Mouse (Mus musculus) naive thymus-derived CD4-positive, alpha-beta T cell, adult 2 months (primary cell): ENCODE results near the gene Crip2.

ENCODE experiments used
- DNase-seq: peaks from one replicate; pipeline ENCODE4 v3.0.0-alpha.2; 2011; ENCODE audit warnings: low read depth

Crip2 gene

DNA sequence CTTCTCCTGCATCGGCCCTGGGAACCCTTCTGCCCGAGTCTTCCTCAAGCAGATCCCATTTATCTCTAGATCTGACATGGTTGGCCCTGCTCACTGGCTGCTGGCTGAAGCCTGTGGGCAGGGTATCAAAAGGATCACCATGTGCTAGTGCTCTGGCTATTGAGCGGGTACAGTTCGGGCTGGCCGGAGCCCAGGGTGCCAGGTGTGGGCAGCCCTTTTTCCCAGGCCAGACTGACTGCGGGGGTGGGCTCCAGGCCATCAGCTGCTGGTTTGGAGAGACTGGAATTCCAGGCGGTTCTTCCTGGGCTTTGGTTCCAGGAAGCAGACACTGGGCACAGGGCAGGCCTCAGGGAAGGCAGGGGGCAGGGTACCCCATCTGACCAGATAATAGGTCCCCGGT, 7.4 kb downstream of the Crip2 start:
- no peak for DNase-seq

DNA sequence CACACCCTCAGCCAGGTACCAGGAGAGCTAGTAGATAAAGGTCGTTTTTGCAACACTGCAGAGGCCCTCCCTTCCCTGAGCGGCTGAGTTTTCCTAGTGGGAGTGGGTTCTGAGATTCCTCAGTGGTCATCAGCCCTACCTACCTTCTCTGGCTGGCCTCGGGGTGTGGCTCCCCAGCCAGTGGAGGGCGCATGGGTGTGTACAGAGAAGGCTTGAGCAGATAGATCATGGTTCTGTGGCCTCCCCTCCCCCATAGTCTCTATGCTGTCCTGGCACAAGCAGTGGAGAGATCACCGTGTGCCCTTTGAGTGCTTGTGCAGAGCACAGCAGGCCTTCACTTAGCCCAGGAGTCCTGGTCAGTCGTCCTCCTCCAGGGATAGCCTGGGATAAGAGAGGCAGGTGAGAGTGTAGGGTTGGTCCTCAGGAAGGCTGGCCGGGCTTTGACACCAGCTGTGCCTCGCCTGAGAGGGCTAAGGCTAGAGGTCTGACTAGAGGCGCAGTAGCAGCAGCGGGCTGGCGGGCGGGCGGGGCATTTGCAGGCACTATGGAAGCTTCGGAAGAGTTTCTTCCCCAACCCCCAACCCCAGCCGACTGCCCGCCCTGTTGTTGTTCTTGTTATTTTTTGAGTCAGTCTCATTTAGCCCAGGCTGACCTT, 8.5 kb downstream of the Crip2 start:
- DNase-seq: peak; percentile 53

DNA sequence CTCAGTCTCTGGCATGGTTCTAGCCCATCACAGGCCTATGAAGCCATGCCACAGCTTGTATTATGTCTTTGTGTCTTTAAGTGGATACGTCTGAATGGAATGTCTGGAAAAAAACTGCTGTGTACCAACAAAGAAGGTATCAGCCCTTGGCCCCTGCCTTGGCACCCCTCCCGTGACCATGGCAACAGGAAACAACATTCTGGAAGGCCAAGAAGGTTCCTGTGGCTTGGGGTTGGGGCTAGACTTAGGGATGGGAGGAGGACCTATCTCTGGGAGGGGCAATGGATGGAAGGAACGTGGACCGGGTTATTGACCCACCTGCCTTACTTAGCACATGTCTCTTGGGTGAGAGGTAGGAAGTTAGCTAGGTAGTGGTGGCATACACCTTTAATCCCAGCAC, 9.3 kb downstream of the Crip2 start:
- DNase-seq: no peak

DNA sequence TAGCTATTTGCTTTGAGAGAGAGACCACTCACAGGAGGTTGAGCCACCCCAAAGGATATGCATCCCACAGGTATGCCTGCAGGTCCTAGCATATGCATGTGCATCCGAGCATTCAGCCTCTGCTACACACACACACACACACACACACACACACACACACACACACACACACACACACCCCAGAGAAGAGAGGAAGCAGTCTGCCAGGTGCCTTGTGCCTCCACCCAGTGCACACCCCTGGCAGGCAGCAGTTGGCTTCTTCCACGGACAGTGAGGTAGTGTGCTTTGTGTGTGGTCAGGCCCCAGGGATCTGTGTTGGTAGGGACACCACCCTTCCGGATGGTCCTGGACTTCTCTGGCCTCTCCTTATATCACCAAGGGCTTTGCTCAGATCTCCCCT, 9.9 kb downstream of the Crip2 start:
- peak; percentile 69 for DNase-seq

DNA sequence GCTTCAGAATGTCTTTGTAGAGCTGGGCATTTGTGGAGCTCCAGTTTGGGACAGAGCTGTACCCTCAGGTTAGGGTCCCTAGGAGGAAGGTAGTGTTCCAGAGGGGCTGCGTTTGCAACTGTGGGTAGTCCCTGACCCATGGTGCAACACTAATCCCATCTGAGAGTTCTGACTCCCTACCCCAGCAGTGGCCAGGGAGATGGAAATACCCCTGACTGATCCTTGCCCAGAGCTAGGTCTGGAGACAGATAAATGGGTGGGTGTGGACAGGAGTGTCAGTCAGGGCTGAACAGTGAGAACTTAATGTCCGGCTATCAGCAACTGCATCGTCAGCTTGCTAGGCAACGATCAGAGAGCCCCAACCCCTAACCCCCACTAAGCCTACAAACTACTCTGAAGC, 10.6 kb downstream of the Crip2 start:
- no peak for DNase-seq

DNA sequence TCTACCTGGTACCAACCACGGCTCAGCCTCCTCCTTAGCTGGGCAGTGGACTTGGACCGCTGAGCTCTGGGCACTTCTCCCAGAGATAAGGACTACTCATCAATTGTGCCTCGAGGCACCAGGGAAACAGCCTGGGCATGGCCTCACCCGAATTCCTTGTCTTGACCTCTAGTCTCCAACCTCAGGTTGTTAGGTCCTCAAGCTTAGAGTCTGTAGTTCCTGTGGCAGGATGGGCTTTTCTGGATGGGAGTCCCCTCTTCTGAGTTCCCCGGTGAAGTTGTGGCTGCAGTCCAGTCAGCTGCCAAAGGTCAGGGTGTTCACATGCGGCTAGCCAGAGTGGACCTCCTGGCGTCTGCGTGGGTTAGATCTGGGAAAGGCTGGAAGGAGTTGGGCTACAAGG, 11.0 kb downstream of the Crip2 start:
- peak; percentile 22 for DNase-seq

DNA sequence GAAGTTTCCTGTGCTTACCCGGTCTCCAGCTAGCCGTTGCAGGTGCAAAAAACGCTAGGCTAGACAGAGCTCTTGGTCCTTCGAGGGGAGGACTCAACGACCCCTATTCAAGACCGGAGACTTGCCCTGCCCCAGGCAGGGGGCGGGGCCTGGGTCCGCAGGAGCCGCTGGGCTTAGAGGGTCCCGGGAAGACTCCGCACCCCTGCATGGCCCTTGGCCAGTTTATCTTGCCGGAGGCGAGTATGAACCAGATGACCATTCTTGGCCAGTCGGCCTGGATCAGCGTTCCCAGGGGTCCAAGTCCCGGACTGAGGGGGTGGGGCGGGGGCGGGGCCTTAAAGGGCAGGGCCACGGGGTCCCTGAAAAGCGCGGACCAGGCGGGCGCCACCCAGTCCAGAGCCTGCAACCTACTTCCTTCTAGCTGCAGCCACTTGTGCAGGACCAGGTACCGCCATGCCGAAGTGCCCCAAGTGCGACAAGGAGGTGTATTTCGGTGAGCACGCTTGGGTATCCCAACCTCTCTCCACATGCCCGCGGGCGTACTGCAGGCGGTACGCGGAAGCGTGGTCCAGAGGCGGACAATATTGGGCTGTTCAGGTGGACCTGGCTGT, 11.7 kb downstream of the Crip2 start:
- no peak for DNase-seq

DNA sequence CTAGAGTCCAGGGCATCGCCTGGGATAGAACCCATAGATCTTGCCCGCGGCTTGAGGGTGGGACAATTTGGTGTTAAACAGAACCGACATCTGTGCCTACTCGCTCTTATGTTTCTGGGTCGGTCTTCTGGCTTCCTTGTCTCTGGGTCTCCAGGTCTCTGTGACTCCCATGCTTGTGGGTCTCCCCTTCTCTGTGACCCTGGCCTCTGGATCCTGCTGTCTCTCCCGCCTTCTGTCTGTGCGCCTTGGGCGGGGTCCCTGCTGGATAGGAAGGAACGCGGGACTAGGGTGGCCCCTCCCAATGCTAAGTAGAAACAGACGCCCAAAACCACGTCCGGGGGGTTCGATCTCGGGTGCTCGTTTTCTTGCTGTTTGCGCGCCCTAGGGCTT, 12.2 kb downstream of the Crip2 start:
- peak; percentile 74 for DNase-seq

DNA sequence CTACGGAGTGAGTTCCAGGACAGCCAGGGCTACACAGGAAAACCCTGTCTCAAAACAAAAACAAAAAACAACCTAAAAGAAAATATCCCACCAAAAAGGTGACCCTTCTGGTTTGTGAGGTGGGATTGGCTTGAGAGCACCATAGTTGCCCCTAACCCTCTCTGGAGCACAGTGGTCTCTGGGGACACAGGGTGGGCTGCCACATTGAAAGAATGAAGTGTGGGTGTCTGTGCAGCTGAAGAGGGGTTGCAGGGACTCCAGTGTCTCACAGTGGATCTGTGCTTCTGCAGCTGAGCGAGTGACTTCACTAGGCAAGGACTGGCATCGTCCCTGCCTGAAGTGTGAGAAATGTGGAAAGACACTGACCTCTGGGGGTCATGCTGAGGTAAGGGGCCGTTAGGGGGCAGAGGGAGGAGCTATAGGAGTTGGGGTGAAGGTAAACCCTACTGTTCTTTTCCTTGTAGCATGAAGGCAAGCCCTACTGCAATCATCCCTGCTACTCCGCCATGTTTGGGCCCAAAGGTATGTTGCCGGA, 13.0 kb downstream of the Crip2 start:
- no peak for DNase-seq

DNA sequence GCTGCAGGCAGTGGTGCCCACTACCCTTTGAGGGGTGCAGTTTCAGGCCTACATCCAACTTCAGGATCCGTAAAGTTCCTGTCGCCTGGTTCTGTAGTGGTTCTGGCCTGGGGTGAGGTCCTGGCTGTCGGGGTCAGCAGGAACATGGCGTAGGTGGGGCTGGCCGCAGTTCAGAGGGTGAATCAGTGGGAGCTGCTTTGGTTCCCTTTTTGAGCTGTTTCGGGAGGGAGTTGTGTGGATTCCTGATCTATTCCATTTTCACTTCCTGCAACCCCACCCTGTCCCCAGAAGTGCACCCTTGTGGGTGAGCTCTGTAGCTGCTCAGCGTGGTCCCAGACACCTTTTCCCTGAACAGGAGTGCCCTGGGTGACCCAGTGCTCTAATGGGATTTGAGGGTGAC, 13.9 kb downstream of the Crip2 start:
- DNase-seq: no peak

DNA sequence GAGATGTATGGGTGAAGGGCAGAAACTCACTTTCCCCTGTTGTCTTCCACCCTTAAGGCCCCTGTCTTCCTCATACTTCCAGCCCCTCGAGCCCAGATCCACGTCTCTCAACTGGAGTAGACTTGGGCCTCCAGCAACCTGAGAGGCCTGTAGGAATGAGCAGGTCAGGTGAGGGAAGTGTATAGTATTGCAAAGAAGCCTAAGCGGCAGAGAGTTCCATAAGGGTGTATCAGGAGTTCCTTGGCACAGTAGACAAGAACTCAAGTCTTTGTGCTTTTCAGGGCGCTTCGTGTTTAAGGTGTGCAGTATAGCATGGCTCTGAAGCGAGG, 14.7 kb downstream of the Crip2 start:
- no peak for DNase-seq

DNA sequence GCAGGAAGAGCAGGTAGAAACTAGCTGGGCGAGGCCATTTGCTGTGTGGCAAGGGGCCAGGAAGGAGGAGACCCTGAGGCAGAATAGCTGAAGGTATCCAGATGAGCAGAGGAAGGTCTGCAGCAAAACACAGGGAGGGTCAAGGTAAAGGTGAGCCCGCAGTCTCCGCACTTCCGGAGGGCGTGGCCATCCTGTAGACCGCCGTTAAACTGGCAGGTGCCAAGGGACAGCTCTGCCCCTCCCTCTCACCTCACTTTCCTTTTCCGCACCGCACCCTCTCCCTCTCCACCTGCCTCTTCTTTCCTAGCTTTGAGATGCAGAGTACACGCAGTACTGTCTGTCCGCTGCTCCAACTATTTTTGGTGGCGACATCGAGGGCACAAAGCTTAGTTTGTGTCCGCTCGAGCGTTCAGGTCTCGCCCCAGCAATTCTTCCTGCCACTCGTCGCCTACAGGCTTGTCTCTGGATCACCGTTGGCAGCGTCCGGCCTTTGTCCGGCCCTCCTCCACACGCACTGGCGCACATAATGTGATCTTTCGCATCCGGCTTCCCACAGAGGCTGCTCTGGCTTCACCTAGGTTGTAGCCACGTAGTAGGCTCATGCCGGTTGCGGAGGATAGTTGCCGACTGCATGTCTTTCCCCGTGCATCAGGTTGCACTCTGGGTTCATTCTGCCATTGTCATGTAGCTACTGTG, 15.2 kb downstream of the Crip2 start:
- peak; percentile 74 for DNase-seq

DNA sequence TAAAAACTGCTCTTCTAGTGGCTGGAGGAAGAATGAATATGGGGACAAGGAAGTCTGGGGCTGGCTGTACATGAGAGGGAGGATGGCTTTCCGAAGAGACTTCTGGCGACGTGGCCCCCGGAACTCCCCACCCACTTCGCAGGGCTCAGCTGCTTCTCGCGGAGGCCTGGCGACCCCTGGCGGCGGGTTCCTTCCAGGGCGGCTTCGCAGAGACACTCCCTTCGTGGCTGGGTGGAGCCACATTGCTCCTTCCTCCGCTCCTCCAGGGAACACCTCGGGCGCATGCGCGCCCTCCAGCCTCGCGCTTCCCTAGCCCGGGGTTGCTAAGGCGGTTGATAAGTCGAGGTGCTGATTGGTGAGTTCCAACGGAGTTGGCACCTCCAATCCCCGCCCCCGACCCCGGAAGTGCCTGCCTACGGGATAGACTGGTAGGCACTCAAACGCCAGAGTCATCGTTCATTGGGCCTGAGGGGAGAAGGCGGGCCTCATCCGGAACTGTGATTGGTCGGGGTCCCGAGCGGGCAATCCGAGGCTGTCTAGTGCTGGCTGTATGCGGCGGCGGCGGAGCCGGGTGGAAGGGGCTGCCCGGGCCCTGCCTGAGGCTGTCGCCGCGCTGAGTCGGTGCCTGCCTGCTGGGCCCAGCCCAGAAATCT, 16.0 kb downstream of the Crip2 start, which contains the start of gene Tedc1:
Gene Tedc1 (plus strand): TSS at position 535 of the 653 bp plus-strand sequence.
- DNase-seq: peak; percentile 99

DNA sequence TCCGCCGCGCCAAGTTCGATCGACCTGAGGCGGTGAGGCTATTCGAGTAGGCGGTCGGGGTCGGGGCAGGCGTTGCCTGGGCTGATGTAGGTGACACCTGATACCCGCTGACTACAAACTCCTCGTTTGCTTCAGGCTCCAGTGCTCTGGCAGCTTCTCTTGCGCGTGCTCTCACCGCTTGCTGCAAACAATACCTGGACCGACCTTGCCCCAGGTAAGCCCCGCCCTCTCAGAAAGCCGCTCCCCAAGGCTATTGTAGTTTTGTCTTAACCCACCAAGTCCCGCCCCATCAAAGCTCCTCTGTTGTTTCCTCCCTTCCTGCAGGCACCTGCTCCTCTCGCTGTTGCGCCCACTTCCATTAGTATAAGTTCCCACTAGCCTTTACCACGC, 16.5 kb downstream of the Crip2 start:
- no peak for DNase-seq

DNA sequence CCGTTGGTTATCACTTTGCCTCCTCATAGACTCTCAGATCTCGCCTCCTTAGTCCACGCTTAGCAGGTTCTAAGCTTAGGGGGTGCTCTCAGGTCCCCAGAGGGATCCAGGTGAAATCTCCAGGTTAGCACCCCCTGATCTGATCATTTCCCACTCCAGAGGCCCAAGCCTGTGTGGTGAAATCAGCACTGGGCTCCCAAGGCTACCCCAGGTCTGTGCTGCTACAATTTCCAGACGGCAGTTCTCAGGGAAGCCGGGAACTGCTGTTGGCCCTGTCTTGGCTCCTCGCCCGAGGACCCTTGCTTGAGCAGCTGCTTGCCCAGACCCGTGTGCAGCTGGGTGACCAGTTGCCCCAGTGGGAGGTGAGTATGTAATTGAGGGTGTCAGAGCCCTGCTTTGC, 17.0 kb downstream of the Crip2 start:
- DNase-seq: peak; percentile 17

DNA sequence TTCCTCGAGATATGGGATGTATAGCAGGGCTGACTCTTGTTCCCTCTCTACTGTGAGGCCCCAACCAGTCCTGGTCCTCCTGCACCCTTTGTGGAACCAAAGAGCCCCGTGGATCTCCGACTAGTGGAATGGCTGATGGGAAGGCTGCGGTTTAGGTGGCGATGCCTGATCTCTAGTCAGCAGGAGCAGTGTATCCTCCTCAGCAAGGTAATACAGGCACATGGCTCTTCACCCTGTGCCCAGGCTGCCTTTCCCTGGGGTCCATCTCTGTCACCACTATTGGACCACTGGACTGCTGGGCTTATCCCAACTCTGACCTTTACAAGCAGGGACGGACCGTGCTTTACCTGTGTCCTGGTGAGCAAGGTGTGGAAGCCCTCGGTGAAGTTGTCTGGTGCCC, 17.5 kb downstream of the Crip2 start:
- no peak for DNase-seq

DNA sequence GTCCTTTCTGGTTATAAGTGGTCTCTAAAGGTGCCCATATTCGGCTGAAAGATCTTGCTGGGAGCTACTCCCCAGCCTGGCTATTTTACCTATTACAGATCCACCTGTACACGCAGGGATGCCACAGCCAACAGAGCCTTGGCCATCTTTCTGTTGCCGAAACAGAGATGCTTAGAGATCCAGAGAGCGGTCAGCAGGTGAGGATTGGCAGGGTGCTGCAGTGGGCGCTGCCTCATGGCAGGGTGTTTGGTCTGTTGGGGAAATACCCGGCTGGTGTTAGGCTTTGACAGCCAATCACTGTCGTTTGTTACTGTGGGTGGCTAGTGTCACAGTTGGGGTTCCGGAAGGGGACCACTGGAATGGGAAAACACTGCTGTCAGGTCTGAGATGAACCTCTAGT, 17.9 kb downstream of the Crip2 start:
- no peak for DNase-seq

DNA sequence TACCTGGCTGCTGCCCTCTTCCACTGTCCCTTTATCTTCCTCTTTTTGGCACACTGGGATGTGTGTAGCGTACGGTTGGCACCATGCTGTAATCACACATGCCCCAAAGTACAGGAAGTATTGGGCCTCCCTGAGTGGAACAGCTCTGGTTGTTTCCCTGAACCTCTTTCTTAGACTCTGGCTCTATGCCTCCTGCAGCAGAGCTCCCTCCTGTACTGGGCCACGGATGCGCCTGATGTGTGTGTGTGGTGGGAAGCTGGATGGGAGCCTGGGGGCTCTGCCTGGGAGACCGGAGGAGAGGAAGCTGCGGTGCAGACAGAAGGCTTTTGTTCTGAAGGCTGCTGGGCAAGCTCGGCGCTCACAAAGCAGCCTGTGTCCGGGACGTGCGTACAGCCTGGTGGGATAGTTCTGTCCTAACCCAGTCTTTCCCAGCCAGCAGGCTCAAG, 23.5 kb downstream of the Crip2 start:
- DNase-seq: peak; percentile 29

DNA sequence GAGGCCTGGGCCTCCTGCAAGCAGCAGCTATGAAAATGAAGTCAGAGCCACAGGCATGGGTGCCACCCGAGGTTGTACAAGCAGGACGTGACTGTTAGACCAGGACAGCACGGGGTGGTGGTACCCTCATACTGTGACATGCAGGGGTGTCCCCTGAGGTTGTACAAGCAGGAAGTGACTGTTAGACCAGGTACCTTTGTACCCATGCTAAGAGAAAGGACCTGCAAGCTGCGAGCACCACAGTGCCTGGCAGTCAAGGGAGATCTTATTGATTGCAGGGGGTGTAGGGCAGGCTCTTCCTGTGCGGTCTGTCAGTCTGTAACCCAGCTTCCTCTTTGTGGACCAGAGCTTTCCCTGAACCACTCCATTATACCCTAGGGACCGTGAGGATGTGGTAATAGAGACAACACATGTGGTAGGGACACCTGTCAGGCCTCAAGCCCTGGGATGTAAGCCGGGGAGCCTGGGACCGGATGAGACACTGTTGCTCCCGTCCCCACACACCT, 28.0 kb downstream of the Crip2 start:
- peak; percentile 61 for DNase-seq

DNA sequence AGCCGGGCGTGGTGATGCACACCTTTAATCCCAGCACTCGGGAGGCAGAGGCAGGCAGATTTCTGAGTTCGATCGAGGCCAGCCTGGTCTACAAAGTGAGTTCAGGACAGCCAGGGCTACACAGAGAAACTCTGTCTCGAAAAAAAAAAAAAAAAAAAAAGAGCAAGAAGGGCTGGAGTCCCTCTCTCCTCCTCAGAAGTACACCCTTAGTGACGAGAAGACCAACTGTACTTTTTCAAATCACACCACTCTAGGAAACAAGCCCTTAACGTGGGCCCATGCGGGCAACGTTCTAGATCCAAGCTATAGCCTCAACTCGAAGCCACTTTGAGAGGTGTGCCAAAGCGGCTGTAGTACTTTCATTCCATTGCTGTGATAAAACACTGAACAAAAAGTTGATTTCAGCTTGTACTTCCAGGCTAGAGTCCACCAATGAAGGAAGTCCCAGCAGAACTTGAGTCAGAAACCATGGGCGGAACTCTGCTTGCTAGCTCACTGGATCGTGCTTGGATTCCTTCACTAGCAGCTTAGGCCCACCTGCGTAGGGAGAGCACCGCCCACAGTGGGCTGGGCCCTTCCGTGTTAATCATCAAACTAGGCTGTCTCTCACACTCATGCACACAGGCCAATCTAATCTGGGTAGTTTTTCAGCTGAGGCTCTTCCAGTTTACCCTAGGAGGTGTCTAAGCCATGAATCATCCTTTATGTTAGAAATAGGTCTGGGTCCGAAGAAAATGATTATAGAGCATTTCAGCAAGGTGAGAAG, 37.1 kb downstream of the Crip2 start:
- no peak for DNase-seq

DNA sequence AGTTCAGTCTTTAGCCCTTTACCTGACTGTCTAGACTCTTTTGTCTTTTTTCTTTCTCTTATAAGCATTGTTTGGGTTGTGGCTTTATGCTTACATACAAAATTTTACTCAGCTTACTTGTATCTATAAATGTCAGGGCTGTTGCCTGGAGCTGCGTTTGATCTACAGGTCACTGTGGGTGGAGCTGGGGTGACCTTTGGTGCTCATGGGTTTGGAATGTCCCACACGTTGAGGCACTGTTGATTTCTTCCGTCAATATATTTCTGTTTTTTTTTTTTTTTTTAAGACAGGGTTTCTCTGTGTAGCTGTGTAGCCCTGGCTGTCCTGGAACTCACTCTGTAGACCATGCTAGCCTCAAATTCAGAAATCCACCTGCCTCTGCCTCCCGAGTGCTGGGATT, 41.0 kb downstream of the Crip2 start:
- no peak for DNase-seq

DNA sequence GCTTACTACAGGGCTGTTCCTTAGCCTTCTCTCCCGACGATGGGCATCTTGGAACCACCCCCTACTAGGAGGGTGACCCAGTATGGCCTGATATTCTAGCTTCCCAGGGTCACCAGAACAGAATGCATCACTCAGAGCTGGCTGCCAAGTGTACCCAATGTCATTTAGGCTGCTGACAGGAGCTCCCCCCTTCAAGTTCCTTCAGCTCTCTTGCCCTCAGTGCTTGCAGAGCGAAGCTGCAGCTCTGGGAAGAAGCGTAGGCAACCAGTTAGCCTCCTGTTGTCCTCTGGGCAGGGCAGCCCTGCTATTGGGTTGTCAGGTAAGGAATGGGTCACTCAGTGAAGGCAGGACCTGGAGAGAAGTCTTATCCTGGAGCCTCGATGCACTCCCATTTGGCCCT, 44.9 kb downstream of the Crip2 start:
- no peak for DNase-seq
